Mouse (Mus musculus): ENCODE measurements around the gene Stag1.

Gene Stag1

DNA sequence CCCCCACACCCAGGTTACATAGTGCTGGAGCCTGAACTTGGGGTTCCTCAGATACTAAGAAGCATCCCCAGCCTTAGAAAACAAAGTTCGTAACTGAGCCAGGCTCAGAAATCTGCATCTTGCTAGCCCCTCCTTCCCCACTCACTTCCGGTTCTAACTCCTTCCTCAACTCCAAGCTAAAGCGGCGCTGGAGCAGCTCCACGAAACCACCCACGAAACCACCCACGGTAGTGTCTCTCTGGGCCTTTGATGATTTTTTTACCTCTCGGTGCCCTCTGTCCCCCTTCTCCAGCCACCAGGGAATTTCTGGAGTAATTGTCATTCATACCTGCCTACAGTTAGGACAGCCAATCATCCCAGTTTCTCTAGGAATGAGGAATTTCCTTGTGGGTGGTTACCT lies at the start of gene Stag1:
Stag1 (plus strand) TSS at position 253 of the 400 bp plus-strand sequence.
- DNase-seq (ENCODE audit: low spot score) = no peak

DNA sequence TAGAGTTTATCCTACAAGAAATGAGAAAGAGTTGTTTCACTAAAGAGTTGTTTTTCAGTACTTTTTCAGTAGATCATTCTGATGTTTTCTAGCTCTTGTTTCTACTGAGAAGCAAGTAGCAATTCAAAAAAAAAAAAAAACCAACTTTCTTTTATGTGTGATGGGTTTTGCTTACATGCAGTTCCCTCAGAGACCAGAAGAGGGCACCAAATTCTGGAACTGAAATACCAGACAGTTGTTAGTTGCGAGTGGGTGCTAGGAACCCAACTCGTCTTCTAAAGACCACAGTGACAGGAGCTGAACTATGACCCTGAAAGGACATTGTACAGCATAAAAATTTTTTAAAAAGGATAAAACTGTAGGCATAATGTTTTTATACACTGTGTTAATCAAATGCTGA lies 49.3 kb upstream of the Stag1 start:
- DNase-seq (ENCODE audit: low spot score) = no peak

DNA sequence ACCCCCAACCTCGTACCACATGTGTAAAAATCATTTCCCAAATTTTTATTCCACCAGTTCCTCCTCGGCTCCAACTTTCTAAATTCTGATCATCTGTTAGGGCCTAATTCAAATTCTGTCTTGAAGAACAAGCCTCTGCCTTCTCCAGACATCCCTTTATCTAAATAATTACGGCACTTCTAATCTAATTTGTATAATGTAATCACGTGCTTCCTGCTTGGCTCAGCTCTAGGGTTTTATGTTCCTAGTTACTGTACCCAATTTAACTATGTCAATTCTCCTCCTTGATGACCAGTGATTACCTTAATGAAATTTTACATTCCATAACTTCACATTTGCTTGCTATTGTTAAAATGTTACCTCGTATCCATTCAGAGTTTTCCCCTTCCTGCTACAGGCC lies 41.9 kb upstream of the Stag1 start:
- no peak for DNase-seq (ENCODE audit: low spot score)

DNA sequence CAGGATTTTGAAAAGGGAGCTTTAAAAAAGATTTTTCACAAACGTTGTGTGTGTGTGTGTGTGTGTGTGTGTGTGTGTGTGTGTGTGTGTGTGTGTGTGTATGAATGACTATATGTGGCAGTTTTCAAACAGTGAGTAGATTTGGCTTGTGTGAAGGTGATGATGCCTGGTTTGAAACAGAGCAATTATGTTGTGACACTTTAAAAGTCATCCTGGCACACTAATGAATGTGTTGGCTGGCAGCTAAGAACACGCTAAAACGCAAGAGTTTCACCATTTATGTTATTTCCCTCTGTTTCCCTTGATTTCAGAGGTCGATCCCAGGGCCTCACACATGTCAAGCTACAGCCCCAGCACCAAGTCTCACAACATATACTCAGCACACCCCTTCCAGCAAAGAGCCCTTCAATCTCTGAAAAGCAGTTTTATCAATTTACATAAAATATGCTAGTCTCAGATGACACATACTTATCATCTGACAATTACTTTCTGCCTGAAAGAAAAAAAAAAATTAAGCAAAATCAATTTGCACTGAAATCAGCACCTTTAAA lies 39.5 kb upstream of the Stag1 start:
- no peak for DNase-seq (ENCODE audit: low spot score)

DNA sequence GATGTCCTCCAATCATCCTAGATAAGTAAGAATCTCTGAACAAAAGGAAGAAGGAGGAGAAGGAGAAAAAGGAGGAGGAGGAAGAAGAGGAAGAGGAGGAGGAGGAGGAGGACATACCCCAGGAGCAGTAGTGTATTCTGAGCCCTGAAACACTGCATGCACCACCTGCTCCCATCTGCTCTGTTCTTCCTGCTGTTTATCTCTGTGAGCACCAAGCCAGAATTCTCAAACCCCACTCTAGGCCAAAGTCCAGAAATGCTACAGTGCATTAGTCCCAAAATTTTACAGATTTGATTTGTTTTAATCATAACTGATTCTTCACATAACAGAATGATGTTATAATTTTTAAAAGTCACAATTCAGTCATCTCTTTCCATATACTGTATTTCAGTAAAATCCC lies 38.6 kb upstream of the Stag1 start:
- DNase-seq (ENCODE audit: low spot score) = no peak

DNA sequence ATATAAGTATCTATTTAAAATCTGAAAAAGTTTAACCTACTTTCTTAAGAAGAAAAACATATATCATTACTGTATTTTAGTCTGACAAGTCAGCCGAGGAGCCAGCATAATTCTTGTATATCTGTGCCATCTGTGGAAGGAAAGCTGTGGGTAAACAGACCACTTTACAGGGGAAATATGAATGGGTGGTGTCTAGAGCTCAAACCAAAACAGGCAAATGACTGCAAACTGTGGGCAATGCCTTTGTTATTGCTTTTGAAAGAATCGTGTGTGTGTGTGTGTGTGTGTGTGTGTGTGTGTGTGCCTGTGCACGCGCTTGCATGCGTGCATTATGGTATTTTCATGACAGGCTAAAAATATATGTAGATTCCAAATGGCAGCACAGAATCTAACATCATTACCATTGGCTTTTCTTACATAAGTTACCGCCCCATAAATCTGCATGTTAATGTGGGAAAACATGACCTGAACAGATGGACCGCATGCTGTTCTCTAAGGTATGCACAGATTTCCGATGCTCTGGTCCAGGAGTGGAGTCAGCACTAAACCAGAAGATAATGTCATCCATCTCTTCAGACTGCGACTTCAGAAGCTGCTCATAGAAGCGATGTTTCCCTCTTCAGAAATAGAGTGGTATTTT lies 37.2 kb upstream of the Stag1 start:
- no peak for DNase-seq (ENCODE audit: low spot score)

DNA sequence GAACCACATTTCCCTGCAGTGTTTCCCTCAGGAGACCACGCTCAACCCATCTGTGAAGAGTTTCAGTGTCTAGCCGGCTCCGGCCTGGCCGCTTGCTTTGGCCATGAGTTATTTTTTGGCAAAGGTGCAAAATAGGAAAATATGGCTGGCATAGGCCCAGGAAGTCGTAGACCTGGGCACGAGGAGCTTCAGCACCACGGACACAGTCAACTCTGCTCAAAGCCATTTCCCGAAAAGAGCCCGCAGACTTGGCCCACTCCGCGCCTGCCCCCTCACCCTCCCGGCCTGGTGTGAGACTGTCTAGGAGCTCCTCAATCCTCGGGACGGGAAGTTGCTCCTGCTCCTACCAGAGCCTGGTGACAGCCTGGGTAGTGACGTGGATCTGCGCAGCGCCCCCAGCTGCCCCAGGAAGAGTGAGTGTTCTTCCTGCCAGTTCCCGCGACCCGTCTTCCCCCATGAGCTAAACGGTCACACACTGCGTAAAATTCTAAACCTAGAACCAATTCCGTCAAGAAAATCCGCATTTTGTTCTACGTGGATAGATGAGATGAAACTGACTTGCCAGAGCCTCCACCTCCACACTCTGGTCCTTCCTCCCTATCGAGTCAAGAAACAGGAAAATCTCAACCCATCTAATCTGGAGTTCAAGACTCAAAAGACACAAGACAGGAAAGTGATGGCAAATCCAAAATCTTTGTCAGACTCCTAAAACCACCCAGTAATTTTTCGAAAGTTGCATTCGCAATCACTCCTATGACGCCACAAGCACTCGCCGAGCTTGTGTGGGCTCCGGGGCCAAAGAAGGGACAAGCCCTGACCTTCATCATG lies 27.6 kb upstream of the Stag1 start:
- DNase-seq (ENCODE audit: low spot score) = peak; percentile 35

DNA sequence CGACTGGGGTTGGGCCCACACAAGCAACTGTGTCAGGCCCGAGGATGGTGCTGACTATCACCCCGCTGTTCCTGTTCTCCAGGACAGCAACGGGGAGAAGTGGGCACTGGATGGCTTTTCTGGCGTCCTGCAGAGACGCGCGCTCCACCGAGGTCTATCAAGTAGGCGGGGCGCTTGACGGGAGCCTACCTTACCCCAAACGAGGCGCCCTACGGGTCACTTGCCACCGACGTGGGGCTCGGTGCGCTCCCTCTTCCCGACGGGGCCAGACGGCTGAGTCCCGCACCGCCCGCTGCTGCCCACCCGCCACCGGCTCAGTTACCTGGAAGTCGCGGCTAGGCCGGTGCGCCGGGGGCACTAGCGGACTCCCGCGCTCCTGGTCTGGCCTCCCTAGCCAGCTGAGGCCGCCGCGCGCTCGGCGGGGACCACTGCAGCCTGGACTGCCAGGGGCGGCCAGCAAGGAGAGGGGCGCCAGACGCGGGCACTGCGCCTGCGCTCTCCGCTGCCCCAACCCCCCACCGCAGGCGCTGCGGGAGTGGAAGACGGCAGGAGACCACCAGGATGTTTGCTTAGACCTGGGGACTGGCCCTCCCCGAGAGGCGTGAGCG lies 26.9 kb upstream of the Stag1 start, which contains the start of gene Slc35g2:
Slc35g2 (minus strand) TSS at position 465 of the 608 bp plus-strand sequence.
- DNase-seq (ENCODE audit: low spot score) = no peak

DNA sequence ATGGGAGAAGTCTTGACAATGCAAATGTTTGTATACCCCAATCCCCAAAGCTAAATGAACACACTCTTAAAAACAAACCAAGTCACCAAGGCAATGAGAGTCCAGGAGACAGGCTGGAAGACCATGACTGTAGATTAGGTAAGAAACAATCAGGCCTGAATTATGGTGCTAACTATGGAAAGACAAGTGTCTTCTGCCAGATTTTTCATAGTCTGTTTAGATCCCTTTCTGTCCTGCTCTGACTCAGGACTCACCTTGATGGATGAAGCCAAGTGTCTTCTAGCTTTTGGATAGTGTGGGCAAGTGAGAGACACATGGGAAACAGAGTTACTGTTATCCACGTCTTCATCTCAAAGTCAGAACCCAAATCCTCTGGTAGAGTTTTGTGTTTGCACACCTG lies 26.1 kb upstream of the Stag1 start:
- no peak for DNase-seq (ENCODE audit: low spot score)

DNA sequence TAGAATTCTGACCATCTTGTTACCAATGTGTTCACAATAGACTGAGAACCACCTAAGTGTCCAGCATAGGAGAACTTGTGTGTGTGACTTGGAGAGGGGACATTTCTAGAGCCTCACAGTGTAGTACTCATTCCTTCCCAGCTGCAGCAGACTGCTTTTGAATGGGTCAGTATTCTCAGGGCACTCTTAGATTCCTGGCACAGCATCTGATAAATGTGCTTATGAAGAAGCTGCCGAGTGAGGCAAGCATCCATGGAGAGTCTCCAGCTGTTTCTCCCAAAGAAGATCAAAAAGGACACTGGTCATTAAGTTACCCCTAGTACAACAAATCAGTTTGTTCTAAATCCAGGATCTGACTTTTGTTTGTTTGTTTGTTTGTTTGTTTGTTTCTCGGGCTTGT lies 24.3 kb upstream of the Stag1 start:
- no peak for DNase-seq (ENCODE audit: low spot score)

DNA sequence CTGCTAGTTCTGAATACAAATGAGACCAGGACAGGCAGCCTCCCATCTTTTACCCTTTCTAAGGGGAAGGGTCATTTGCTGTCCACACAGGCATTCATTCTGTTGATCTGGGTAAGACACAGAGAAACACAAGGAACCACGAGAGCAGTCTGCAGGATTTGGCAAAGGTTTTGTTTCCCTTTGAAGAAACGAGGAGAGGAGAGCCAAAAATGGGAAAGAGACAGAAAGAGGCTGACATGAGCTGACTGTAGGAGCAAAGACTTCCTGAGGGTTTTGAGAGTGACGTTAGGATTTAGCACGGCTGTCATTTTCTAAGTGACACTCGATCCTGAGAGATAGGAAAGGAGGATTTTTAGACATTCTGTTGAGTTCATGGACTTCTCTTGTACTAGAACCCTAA lies 23.7 kb upstream of the Stag1 start:
- no peak for DNase-seq (ENCODE audit: low spot score)

DNA sequence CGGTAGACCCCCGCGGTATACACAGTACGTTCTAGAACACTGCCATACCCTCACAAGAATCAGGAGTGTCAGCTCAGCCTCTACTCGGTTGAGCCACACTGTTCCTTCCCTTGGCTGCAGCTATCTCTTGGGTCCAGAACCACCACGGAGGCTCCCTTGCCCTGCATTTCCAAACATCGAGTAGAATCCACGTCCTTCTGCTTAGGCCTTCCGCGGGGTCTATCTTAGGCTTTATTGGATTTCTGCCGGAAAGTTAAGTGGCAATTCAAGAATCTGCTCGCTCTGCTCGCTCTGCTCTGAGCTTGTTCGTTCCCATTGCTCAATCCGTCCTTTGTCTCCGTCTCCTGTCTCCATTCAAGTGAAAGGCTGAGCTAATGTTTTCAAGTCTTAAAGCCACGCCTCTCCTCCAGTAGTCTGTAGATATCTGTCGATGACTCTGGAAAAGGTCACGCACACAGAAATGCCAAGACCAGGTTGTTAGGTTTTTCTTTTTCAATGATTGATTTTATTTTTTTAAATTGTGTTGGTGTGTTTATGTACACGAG lies 17.3 kb upstream of the Stag1 start:
- no peak for DNase-seq (ENCODE audit: low spot score)

DNA sequence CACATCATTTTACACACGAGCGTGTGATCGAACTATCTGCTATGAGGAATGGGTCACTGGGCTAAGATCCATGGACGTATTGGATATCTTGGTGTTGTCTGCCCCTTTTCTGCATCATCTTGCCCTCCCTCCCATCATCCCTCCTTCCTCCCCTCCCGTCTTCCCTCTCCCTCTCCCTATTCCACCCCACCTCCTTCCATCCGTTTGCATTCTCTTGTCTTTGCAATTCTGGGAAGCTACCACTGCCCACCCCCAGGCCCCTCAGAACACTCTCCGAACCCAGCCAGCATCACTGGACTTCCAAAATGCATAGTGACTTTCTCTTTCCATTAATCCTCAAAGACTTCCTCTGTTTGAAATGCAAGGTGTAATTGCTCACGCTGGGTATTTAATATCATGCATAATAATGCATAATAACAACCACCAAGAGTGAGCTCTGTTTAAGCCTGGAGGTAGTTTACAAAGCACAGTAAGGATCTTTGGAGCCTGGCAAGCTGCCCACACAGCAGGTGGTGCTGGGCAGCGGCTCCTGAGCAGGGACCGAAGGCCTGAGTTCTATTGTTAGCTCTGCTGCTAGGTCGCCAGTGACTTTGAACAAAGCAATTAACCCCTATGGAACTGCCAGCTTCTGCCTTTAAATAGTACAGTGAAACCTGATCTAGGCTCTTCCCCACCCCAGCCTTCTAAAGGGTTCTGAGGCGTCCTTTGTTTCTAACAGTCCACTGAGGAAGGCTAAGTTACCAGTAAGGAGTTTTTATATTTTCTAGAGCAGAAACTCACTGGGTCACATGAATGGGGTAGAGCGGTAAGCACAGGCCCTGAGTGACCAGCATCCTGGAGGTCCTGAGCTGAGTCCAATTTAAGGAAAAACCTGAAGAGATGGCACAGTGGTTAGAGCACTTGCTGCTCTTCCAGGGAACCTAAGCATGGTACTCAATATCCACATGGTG lies 15.8 kb upstream of the Stag1 start:
- DNase-seq (ENCODE audit: low spot score) = no peak

DNA sequence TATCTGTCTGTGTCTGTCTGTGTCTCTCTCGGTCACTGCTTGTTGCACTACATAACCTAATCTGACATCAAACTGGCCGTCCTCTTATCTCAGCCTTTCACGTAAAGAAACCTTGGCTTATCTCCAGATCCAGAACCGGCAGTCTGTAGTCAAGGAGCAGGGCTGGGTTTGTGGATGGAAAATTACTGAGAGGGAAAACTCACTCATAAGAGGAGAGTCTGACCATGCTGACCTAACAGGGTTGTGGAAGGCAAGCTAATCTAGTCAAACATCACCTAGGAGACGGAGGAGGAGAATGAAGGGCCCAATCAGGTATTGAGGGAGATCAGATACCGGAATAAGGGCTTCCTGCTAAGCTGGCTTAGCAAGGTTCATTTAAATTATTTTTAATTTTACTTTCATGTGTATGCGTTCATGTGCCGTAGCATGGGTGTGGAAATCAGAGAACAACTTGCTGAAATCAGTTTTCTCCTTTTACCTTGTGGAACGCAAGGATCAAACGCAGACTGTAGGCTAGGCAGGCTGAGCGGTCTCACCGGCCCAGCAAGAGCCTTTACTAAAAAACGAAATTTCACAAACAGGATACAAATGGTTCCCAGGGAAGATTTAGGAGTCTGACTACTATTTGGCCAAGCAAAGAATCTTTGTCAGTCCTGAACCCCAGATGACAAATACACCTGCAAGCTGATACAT lies 14.6 kb upstream of the Stag1 start:
- DNase-seq (ENCODE audit: low spot score) = no peak

DNA sequence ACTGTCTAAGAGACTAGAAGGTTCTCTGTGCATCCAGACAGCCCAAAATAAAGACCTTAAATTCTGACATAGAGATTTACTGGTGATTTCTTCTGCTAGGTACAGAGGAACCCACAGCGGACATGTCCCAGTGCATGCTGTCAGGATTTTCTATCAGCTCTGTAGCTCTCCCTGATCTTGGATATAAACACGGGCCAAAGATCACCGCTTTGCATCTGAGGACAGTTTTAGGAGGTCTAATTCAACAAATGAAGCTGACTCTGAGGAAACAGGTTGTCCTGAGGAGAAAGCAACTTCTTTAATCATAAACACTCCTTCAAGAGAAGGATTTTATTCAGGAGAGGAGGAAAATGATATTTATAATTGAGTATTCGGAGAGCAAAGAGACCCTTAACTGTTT lies 13.6 kb upstream of the Stag1 start:
- no peak for DNase-seq (ENCODE audit: low spot score)

DNA sequence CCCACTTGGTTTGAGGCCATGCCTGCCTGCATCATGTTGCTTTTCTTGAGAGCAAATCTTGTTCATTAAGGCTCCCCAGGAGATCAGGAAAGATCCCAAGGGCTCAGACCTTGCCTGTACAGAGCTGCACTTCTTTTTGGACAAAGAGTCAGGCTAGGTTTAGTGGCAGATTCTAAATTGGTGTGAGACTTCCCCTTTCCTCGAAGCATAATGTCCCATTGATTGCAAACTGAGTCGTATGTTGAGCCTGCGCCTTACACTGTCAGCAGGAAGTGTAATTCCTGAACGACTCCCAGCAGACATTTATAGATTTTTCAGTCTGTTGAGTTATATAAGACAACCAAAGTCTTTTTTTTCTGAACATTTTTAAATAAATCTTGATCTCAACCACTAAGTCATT lies 7.1 kb upstream of the Stag1 start:
- DNase-seq (ENCODE audit: low spot score) = no peak

DNA sequence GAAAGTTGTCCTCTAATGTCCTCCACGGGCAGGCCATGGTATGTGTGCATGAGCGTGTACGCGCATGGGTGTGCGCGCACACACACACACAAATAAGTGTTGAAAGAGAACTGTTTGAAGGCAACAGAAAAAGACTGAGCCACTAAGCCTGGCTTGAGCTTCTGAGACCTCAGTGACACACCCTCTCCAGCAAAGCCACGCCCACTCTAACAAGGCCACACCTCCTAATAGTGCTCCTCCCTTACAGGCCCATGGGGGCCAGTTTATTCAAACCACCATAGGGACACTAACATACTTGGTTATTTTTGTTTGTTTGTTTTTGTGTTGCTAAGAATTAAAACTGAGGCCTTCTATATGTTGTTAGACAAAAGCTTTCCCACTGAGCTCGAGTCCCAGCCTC lies 1.3 kb upstream of the Stag1 start:
- no peak for DNase-seq (ENCODE audit: low spot score)

DNA sequence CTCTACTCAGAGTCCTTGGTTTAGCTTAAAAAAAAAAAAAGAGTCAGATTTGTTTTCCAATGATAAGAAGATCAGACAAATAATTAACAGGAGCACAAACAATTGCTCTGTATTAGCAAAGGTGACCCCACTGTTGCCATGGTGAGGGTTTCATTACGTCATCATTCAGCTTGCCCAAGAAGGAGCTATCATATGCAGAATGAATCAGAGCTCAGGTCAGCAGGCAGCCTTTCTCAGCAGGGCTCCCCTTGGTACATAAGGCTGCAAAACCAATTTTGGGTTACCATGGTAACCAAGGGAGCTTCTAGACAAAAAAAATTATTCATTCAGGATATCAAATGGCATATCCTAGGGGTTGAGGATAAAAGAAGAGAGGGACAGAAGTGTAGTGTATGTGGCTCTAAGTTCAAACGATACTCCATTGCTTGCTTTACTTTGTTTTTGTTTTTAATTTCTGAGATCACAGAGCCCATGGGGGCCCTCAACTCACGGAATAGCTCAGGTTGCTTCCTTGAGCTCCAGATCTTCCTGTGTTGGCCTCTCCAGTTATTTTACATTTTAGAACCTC lies 2.2 kb downstream of the Stag1 start:
- no peak for DNase-seq (ENCODE audit: low spot score)

DNA sequence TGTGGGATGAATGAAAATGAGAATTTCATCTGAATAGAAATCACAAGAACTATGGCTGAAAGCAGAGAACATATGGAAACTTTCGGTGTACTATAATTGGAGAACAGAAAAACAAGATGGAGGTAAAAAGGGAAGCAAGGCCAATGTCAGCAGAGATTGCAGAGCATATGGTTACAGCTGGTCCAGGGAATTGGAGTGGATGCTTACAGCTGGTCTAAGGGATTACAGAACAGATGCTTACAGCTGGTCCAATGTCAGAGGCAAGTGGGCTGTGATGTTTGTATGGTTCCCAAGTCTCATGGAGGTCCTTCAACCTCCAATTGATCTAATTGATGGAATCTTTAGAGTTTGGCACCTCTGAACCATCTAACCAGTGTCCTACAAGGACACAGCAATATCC lies 4.5 kb downstream of the Stag1 start:
- no peak for DNase-seq (ENCODE audit: low spot score)

DNA sequence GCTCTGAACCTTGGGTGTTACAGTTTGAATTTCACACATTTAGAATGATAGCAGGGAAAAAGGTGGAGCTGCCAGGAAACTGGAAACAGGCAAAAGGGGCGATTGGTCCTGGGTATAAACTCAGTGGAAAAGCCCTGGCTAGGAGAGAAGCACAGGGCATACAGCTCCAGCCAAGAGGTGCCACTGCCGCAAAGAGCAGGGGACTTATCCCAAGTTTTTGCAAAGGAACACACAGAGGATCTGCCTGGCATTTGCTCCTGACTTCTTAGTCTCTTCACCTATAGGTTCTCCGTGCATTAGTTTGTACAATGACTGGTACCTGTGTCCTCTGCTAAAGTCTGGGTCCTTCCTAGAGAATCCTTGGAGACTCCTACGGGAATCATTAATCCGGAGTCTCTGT lies 5.6 kb downstream of the Stag1 start:
- DNase-seq (ENCODE audit: low spot score) = no peak

DNA sequence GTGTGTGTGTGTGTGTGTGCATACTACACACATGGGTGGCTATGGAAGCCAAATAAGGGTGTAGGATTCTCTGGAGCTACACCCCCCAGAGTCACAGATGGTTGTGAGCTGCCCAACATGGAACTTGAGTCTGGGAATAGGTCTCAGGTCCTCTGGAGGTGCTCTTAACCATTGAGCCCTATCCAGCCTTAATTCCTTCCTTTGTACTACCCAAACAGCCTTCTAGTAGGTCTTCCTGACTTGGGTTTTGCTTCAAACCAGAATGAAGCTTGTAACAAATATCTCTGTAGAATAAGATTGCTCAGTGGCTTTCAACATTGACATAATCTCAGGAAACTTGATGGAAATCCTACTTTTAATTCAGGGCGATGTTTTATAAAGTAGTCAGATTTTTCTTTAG lies 7.9 kb downstream of the Stag1 start:
- no peak for DNase-seq (ENCODE audit: low spot score)
